Mouse (Mus musculus): Measurements from ENCODE around the gene Nutf2-ps1. TPM values are rescaled to one million over a fixed set of nuclear protein-coding genes. Genes with fewer than 3 reads are reported as not detected.

Gene Nutf2-ps1
- polyA plus RNA-seq, 1 experiment from 2014 or later, result 287 TPM

DNA sequence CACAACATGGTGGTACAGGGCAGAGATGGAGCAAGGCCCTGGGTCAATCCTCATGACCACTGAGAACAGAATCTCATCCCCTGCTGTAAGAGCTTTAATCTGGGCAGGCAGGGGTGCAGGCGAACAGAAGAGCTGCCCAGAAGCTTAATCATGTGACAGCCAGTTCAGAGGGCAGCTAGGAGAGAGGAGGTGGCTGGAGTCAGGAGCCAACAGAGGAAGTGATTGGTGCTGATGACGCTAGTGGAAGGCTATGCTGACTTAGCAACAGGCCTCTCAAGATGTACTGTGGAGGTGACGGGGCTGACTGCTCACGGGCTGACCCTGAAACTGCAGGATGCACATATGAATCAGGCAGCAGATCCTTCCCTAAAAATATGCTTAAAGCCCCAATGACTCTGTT lies 24.7 kb downstream of the Nutf2-ps1 start:
- 32% methylated on average over 4 of the region's 4 CpGs for WGBS
- Histone ChIP-seq H3K4me1 (replicated peaks; ENCODE audit: insufficient read depth, low read length) (no peaks in the 10 kb centered on the region; the same call in 1 of the 2 replicates), H3K9me3 (replicated peaks; ENCODE audit: low read length) (no peaks in the 10 kb centered on the region), H3K4me2 (ENCODE audit: low read length) (no peak overlapping the region), H3K36me3 (ENCODE audit: insufficient read depth, low read length) (no peaks in the 10 kb centered on the region), H3K27me3 (ENCODE audit: insufficient read depth, low read length) (no peaks in the 10 kb centered on the region), H3K9ac (ENCODE audit: low read depth, low read length) (no peak overlapping the region), H3K4me3 (replicated peaks; ENCODE audit: low read depth, low read length) (no peak overlapping the region), H3K27ac (no peak overlapping the region)
- DNase-seq (ENCODE audit: low spot score) (no peak), ATAC-seq (replicated peaks; ENCODE audit: low FRiP score, low read depth) (peak; percentile 73; the same call in 1 of the 2 replicates)
- TF ChIP-seq CTCF (IDR thresholded peaks at IDR 0.05; ENCODE audit: low read depth), result no peak

DNA sequence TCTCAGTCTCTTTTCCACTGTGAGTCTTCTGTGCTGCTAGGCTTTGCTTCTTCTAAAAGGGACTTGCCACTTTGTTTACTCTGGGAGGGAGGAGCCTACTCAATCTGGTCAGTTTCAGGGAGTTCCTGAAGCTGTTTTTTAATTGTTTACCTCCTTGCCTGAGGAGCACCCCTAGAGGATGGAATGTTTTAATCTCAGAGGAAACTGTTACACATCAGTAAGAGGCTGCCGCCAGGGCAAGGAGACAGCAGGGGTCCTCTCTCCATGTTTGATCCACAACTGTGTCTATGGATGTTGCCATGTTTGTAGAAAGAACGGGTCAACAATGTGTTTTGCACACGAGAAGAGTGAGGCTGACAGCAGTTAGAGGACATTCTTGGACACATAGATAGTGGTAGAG lies 28.4 kb downstream of the Nutf2-ps1 start:
- Histone ChIP-seq H3K36me3 (ENCODE audit: insufficient read depth, low read length) (no peaks in the 10 kb centered on the region), H3K27me3 (ENCODE audit: insufficient read depth, low read length) (no peaks in the 10 kb centered on the region), H3K9ac (ENCODE audit: low read depth, low read length) (no peak overlapping the region), H3K4me1 (replicated peaks; ENCODE audit: insufficient read depth, low read length) (peaks cover 4% of the 10 kb centered on the region; the same call in 1 of the 2 replicates), H3K27ac (no peak overlapping the region), H3K4me3 (replicated peaks; ENCODE audit: low read depth, low read length) (no peak overlapping the region), H3K4me2 (ENCODE audit: low read length) (no peak overlapping the region), H3K9me3 (replicated peaks; ENCODE audit: low read length) (no peaks in the 10 kb centered on the region)
- WGBS, result 90% methylated on average over 3 of the region's 3 CpGs
- no peak for ATAC-seq (replicated peaks; ENCODE audit: low FRiP score, low read depth)
- TF ChIP-seq CTCF (IDR thresholded peaks at IDR 0.05; ENCODE audit: low read depth), result 0 out of 2 replicates have a peak, but pooled peaks have one; percentile 6
- no peak for DNase-seq (ENCODE audit: low spot score)

DNA sequence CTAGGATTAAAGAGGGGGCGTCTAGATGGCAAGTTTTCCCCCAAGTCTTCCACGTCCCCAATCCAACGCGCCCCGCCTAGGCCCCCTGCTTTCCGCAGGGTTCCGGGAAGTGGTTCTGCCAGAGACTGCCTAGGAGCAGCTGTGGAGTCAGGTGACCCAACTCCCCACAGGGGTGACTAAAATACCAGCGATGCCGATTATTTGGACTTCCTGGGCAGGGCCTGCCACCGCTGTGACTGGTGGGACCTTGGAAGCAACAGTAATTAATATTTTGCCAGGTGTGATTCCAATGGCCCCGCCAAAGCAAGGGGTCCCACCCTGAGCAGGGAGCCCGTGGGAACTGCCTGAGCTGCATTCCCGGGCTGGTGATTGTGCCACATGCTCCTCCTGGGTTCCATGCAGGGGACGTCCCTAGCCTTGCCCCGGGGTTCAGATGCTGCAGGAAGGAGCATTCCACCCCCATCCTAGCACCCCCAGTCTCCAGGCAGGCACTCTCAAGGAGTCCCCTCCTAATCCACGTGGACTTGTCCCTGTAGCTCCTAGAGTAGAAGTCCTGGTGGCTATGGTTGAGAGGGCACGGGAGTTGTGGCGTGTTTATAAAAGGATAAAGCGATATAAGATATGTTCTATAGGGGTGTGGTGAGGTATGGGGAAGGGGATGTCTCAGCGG lies 31.5 kb downstream of the Nutf2-ps1 start:
- Histone ChIP-seq H3K4me2 (ENCODE audit: low read length) (peak overlapping the region; percentile 48), H3K36me3 (ENCODE audit: insufficient read depth, low read length) (no peaks in the 10 kb centered on the region), H3K27me3 (ENCODE audit: insufficient read depth, low read length) (no peaks in the 10 kb centered on the region), H3K9me3 (replicated peaks; ENCODE audit: low read length) (no peaks in the 10 kb centered on the region), H3K4me3 (replicated peaks; ENCODE audit: low read depth, low read length) (0 out of 2 replicates have a peak overlapping the region, but pooled peaks have one; percentile 4), H3K4me1 (replicated peaks; ENCODE audit: insufficient read depth, low read length) (peaks cover 9% of the 10 kb centered on the region; the same call in 1 of the 2 replicates), H3K9ac (ENCODE audit: low read depth, low read length) (peak overlapping the region; percentile 10; the same call in 1 of the 2 replicates), H3K27ac (no peak overlapping the region)
- no peak for TF ChIP-seq CTCF (IDR thresholded peaks at IDR 0.05; ENCODE audit: low read depth)
- ATAC-seq (replicated peaks; ENCODE audit: low FRiP score, low read depth) (peak; percentile 67; the same call in 1 of the 2 replicates), DNase-seq (ENCODE audit: low spot score) (peak; percentile 35)
- 23% methylated on average over 20 of the region's 20 CpGs for whole genome bisulfite sequencing

DNA sequence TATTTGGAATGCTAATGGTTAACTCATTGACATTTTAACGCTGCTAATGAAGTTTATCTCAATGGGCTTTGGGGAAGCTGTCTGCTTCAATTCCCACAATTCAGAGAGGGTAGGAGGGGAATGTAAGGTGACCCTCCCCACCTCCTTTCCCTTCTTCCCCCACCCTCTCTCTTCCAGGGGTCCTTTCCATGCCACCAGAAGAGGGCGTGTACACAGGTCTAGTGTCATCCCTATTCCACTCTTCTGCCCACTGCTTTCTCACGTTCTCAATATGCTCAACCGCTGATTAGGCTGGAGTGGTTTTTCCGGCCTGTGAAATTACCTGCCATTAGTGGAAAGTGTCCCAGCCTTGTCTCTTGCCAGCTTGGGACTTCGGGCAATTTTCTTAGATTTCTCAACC lies 32.0 kb downstream of the Nutf2-ps1 start:
- ATAC-seq (replicated peaks; ENCODE audit: low FRiP score, low read depth) (no peak), DNase-seq (ENCODE audit: low spot score) (no peak)
- Histone ChIP-seq H3K4me1 (replicated peaks; ENCODE audit: insufficient read depth, low read length) (peaks cover 13% of the 10 kb centered on the region; the same call in 1 of the 2 replicates), H3K27me3 (ENCODE audit: insufficient read depth, low read length) (no peaks in the 10 kb centered on the region), H3K9me3 (replicated peaks; ENCODE audit: low read length) (no peaks in the 10 kb centered on the region), H3K27ac (no peak overlapping the region), H3K4me2 (ENCODE audit: low read length) (peak overlapping the region; percentile 48), H3K36me3 (ENCODE audit: insufficient read depth, low read length) (no peaks in the 10 kb centered on the region), H3K4me3 (replicated peaks; ENCODE audit: low read depth, low read length) (no peak overlapping the region), H3K9ac (ENCODE audit: low read depth, low read length) (peak overlapping the region; percentile 10; the same call in 1 of the 2 replicates)
- 0 out of 2 replicates have a peak, but pooled peaks have one; percentile 1 for TF ChIP-seq CTCF (IDR thresholded peaks at IDR 0.05; ENCODE audit: low read depth)
- 24% methylated on average over 6 of the region's 6 CpGs for WGBS

DNA sequence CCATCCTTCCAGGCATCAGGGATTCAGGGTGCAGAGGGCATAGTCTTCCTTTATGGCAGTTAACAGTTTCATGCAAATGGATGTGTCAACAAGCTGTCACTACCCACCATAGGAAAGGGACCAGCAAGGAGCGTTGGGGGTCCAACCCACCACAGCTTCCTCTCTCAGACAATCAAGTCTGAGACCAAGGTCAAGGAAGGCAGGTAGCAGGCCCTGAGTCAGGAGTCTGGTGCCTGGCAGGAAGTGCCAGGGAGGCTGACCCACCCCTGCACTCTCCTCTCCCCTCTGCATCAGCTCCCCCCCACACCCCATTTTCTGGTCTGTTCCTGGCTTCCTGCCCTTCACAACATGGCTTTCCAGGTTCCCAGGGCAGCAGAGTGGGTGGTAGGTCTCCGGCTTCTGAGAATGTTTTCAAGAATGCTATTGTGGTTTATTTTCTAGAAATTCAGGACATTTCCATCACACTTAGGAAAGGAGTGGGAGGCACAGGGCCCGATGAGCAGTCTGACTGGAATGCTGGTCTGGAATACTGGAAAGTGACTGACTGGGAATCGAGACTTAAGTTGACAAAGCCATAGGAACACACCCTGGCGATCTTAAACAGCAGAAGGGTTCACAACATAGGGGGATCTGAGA lies 33.8 kb downstream of the Nutf2-ps1 start:
- peak; percentile 61 for DNase-seq (ENCODE audit: low spot score)
- no peak for ATAC-seq (replicated peaks; ENCODE audit: low FRiP score, low read depth)
- 51% methylated on average over 5 of the region's 5 CpGs for WGBS

DNA sequence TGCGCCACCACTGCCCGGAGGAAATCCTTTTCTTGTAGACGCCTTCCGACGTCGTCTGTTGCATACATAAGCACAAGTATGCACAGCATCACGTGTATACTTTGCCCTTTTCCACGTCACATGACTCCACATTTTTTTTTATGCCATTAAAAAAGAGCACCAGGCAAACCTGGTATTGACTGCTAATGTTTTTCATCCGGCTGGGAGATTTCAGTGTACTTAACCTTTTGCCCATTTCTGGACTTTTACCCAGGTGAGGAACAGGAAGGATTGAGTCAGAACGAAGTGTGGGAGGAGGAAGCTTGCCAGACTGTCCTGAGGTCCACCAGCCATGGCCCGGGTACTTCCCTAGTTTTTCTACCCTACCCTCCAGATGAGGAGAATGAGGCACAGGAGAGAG lies 34.5 kb downstream of the Nutf2-ps1 start:
- Histone ChIP-seq H3K9me3 (replicated peaks; ENCODE audit: low read length) (no peaks in the 10 kb centered on the region), H3K36me3 (ENCODE audit: insufficient read depth, low read length) (no peaks in the 10 kb centered on the region), H3K27me3 (ENCODE audit: insufficient read depth, low read length) (no peaks in the 10 kb centered on the region), H3K4me2 (ENCODE audit: low read length) (no peak overlapping the region), H3K4me1 (replicated peaks; ENCODE audit: insufficient read depth, low read length) (peaks cover 13% of the 10 kb centered on the region; the same call in 1 of the 2 replicates), H3K4me3 (replicated peaks; ENCODE audit: low read depth, low read length) (no peak overlapping the region), H3K9ac (ENCODE audit: low read depth, low read length) (no peak overlapping the region), H3K27ac (no peak overlapping the region)
- WGBS, result 75% methylated on average over 11 of the region's 11 CpGs
- no peak for DNase-seq (ENCODE audit: low spot score)
- no peak for TF ChIP-seq CTCF (IDR thresholded peaks at IDR 0.05; ENCODE audit: low read depth)
- no peak; the same call in 1 of the 2 replicates for ATAC-seq (replicated peaks; ENCODE audit: low FRiP score, low read depth)

More for the DNA sequence above, 33.8 kb downstream of the Nutf2-ps1 start:
- TF ChIP-seq CTCF (IDR thresholded peaks at IDR 0.05; ENCODE audit: low read depth), result no peak
- Histone ChIP-seq H3K4me1 (replicated peaks; ENCODE audit: insufficient read depth, low read length) (peaks cover 13% of the 10 kb centered on the region; the same call in 1 of the 2 replicates), H3K36me3 (ENCODE audit: insufficient read depth, low read length) (no peaks in the 10 kb centered on the region), H3K4me3 (replicated peaks; ENCODE audit: low read depth, low read length) (no peak overlapping the region), H3K27me3 (ENCODE audit: insufficient read depth, low read length) (no peaks in the 10 kb centered on the region), H3K27ac (no peak overlapping the region), H3K9ac (ENCODE audit: low read depth, low read length) (no peak overlapping the region), H3K4me2 (ENCODE audit: low read length) (no peak overlapping the region), H3K9me3 (replicated peaks; ENCODE audit: low read length) (no peaks in the 10 kb centered on the region)

Data from kidney, postnatal 0 days (tissue).